Mouse (Mus musculus): ENCODE measurements around the gene Crocc2.

Gene Crocc2

DNA sequence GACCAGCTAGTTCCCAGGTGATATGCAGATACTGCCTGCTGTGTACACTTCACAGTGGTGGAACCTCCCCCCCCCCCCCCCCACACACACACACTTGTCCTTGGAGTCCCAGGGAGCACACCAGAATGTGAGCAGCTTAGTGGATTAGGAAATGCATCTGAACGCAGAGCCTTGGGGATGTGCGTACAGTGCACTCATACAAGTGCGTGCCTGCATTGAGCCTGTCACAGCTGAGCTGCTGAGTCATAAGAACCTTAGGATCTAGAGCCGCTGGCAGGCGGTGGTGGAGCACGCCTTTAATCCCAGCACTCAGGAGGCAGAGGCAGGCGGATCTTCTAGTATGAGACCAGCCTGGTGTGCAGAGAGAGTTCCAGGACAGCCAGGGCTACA lies 59.4 kb downstream of the Crocc2 start:
- peaks cover 55% of the 10 kb centered on the region for H3K4me1 ChIP-seq (replicated peaks; ENCODE audit: low read depth, low read length)
- H3K27me3 ChIP-seq (ENCODE audit: insufficient read depth, low read length): peaks cover 3% of the 10 kb centered on the region; the same call in 1 of the 2 replicates
- no peaks in the 10 kb centered on the region for H3K36me3 ChIP-seq (ENCODE audit: insufficient read depth, low read length)
- H3K9me3 ChIP-seq (ENCODE audit: low read length): no peaks in the 10 kb centered on the region
- peak overlapping the region; percentile 76 for H3K4me3 ChIP-seq (replicated peaks; ENCODE audit: low read length)
- TF ChIP-seq CTCF (conservative IDR thresholded peaks at IDR 0.05; ENCODE audit: low read length) (no peak), POU5F1 (IDR thresholded peaks at IDR 0.05; ENCODE audit: borderline replicate concordance, low read length) (no peak), NANOG (IDR thresholded peaks at IDR 0.05; ENCODE audit: borderline replicate concordance, low read length) (no peak)

DNA sequence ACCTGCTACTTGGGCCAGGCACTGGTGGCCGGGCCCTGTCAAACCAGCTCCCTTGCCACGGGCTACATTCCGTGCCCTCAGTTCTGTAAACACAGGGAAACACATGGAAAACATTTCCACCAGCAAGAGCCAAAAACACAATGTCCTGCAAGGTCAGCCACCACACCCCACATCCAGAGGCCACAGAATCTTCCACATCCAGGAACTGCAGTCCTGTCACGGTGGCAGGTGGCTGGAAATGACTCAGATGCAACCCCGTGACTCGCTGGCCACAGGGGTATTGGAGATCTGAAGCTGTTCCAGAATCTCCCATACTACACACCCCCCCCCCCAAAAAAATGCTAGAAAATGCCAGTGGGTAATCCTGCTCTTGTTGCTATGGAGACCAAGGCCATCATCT lies 60.7 kb downstream of the Crocc2 start:
- Histone ChIP-seq H3K4me1 (replicated peaks; ENCODE audit: low read depth, low read length) (peaks cover 45% of the 10 kb centered on the region), H3K9me3 (ENCODE audit: low read length) (no peaks in the 10 kb centered on the region), H3K27me3 (ENCODE audit: insufficient read depth, low read length) (peaks cover 9% of the 10 kb centered on the region), H3K4me3 (replicated peaks; ENCODE audit: low read length) (no peak overlapping the region), H3K36me3 (ENCODE audit: insufficient read depth, low read length) (no peaks in the 10 kb centered on the region)
- TF ChIP-seq POU5F1 (IDR thresholded peaks at IDR 0.05; ENCODE audit: borderline replicate concordance, low read length): no peak
- no peak for TF ChIP-seq NANOG (IDR thresholded peaks at IDR 0.05; ENCODE audit: borderline replicate concordance, low read length)
- TF ChIP-seq CTCF (conservative IDR thresholded peaks at IDR 0.05; ENCODE audit: low read length): no peak

DNA sequence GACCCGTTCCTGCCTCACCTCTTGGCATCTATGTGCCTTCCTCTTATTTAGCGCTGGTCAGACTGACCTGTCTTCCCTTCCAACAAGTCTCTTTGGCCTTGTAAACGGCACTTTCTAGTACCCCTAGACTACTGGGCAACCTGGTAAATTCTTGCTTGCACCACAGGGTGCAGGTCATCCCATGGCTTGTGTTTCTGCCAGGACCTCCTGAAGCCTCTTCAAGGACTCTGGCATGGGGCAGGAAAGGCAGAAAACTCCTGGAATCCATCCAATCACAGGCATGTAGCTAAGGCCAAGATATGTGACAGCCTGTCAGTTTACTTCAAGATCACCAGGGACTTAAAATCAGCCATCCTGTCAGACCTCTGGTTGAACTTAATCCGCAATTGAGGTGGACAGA lies 61.1 kb downstream of the Crocc2 start:
- no peak overlapping the region for H3K4me3 ChIP-seq (replicated peaks; ENCODE audit: low read length)
- H3K4me1 ChIP-seq (replicated peaks; ENCODE audit: low read depth, low read length): peaks cover 41% of the 10 kb centered on the region
- no peaks in the 10 kb centered on the region for H3K9me3 ChIP-seq (ENCODE audit: low read length)
- TF ChIP-seq NANOG (IDR thresholded peaks at IDR 0.05; ENCODE audit: borderline replicate concordance, low read length): no peak
- TF ChIP-seq CTCF (conservative IDR thresholded peaks at IDR 0.05; ENCODE audit: low read length): no peak
- H3K27me3 ChIP-seq (ENCODE audit: insufficient read depth, low read length): peaks cover 13% of the 10 kb centered on the region
- H3K36me3 ChIP-seq (ENCODE audit: insufficient read depth, low read length): no peaks in the 10 kb centered on the region

DNA sequence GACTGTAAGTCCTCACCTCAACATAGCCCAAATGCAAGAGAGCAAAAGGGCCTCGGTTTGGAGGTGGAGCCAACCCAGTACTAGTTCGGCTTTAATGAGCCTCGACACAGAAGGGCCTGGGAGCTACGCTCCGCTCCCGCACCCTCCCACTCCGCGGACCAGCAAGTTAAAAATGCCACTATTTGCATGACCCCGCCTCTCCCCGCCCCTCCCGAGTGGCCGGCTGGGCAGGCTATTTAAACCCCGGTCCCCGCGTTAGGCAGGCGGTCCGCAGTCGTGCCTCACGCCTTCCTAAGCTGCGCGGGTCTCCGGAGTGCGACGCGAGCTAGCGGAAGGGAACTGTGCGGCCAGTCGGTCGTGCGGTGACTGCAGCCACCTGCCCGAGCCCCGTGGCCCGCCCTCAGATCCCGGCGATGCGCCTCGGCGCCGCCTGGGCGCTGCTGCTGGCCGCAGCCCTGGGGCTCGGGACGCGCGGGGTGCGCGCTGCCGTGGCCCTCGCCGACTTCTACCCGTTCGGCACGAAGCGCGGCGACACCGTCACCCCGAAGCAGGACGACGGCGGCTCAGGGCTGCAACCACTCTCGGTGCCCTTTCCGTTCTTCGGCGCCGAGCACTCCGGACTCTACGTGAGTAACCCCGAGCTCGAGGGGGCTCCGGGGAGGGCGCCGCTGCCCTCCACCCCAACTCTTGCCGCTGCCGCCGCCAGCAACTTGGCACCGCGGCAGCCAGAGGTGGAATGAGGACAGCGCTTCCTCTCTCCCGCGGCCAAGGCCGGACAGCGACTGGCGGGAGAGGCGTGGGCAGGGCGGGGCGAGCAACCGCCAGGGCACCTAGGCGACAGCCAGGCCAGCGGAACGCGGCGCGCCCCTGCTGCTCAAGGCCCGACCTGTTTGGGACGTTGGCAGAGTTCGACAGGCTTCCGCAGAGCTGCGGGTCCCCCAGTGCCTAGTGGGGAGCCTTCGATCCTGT lies 67.3 kb downstream of the Crocc2 start, which contains the start of gene Sned1:
TSS of gene Sned1 (plus strand) at position 266 of the 969 bp plus-strand sequence.
- H3K36me3 ChIP-seq (ENCODE audit: insufficient read depth, low read length): no peaks in the 10 kb centered on the region
- H3K27me3 ChIP-seq (ENCODE audit: insufficient read depth, low read length): peaks cover 37% of the 10 kb centered on the region
- H3K4me1 ChIP-seq (replicated peaks; ENCODE audit: low read depth, low read length): peaks cover 34% of the 10 kb centered on the region
- peak within 1 kb of the TSS; percentile 85 for H3K4me3 ChIP-seq (replicated peaks; ENCODE audit: low read length)
- TF ChIP-seq POU5F1 (IDR thresholded peaks at IDR 0.05; ENCODE audit: borderline replicate concordance, low read length) (no peak), NANOG (IDR thresholded peaks at IDR 0.05; ENCODE audit: borderline replicate concordance, low read length) (no peak), CTCF (conservative IDR thresholded peaks at IDR 0.05; ENCODE audit: low read length) (no peak)
- H3K9me3 ChIP-seq (ENCODE audit: low read length): no peaks in the 10 kb centered on the region

DNA sequence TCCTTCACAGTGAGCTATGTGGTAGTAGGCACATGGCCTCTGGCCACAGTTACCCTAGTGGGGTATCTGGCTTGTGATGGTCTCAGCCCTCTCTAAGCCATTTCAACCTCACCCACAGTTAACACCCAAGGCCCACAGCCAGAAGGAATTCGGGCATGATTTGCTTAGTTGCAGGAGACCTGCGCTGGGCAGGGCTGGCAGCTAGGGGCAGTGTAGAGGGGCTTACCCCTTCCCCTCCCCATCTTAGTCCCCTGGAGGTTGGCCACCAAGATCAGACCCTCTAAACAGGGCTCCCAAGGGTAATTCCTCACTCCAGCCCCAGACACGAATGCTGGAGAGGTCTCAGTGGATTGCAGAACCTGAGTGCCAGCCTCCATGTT lies 68.0 kb downstream of the Crocc2 start:
- H3K4me1 ChIP-seq (replicated peaks; ENCODE audit: low read depth, low read length): peaks cover 34% of the 10 kb centered on the region
- H3K9me3 ChIP-seq (ENCODE audit: low read length): no peaks in the 10 kb centered on the region
- peak overlapping the region; percentile 85 for H3K4me3 ChIP-seq (replicated peaks; ENCODE audit: low read length)
- H3K36me3 ChIP-seq (ENCODE audit: insufficient read depth, low read length): no peaks in the 10 kb centered on the region
- TF ChIP-seq NANOG (IDR thresholded peaks at IDR 0.05; ENCODE audit: borderline replicate concordance, low read length): no peak
- TF ChIP-seq CTCF (conservative IDR thresholded peaks at IDR 0.05; ENCODE audit: low read length): peak; percentile 56
- TF ChIP-seq POU5F1 (IDR thresholded peaks at IDR 0.05; ENCODE audit: borderline replicate concordance, low read length): no peak
- peaks cover 37% of the 10 kb centered on the region for H3K27me3 ChIP-seq (ENCODE audit: insufficient read depth, low read length)

GRCm38 (mm10) chr1:93237676-93238075 lies 69.2 kb downstream of the Crocc2 start:
- Histone ChIP-seq H3K27me3 (ENCODE audit: insufficient read depth, low read length) (peaks cover 37% of the 10 kb centered on the region), H3K36me3 (ENCODE audit: insufficient read depth, low read length) (no peaks in the 10 kb centered on the region), H3K4me3 (replicated peaks; ENCODE audit: low read length) (no peak overlapping the region; the same call in 1 of the 2 replicates), H3K4me1 (replicated peaks; ENCODE audit: low read depth, low read length) (peaks cover 34% of the 10 kb centered on the region), H3K9me3 (ENCODE audit: low read length) (no peaks in the 10 kb centered on the region)
- no peak for TF ChIP-seq NANOG (IDR thresholded peaks at IDR 0.05; ENCODE audit: borderline replicate concordance, low read length)
- no peak for TF ChIP-seq CTCF (conservative IDR thresholded peaks at IDR 0.05; ENCODE audit: low read length)
- TF ChIP-seq POU5F1 (IDR thresholded peaks at IDR 0.05; ENCODE audit: borderline replicate concordance, low read length): no peak

- TF ChIP-seq CTCF (conservative IDR thresholded peaks at IDR 0.05; ENCODE audit: low read length) (peak; percentile 37), NANOG (IDR thresholded peaks at IDR 0.05; ENCODE audit: borderline replicate concordance, low read length) (no peak)
- no peak overlapping the region for H3K4me3 ChIP-seq (replicated peaks; ENCODE audit: low read length)
- no peaks in the 10 kb centered on the region for H3K36me3 ChIP-seq (ENCODE audit: insufficient read depth, low read length)
- H3K4me1 ChIP-seq (replicated peaks; ENCODE audit: low read depth, low read length): peaks cover 34% of the 10 kb centered on the region
- H3K27me3 ChIP-seq (ENCODE audit: insufficient read depth, low read length): peaks cover 37% of the 10 kb centered on the region
- no peaks in the 10 kb centered on the region for H3K9me3 ChIP-seq (ENCODE audit: low read length)
Measured at GRCm38 (mm10) chr1:93238201-93238600, 69.7 kb downstream of the Crocc2 start.

DNA sequence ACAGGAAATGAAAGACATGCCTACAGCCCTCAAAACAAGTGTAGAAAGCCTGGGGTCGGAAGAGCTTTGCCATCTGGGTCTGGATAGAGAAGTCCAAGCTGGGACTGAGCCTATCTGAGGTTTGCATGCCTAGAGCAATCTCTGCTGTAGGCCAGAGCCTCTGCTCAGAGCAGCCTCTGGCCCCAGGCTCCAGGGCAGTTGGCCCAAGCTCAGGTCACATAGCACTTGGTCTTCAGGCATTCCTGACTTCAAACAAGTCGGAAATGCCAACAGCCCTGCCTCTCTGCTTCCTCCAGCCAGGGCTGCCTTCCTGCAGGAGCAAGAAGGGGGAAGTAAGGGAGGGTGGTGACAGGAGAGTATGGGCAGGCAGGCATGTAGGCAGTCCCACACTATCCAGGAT lies 77.4 kb downstream of the Crocc2 start:
- Histone ChIP-seq H3K9me3 (ENCODE audit: low read length) (no peaks in the 10 kb centered on the region), H3K4me1 (replicated peaks; ENCODE audit: low read depth, low read length) (peaks cover 5% of the 10 kb centered on the region; the same call in 1 of the 2 replicates), H3K4me3 (replicated peaks; ENCODE audit: low read length) (no peak overlapping the region), H3K36me3 (ENCODE audit: insufficient read depth, low read length) (no peaks in the 10 kb centered on the region), H3K27me3 (ENCODE audit: insufficient read depth, low read length) (no peaks in the 10 kb centered on the region)
- TF ChIP-seq CTCF (conservative IDR thresholded peaks at IDR 0.05; ENCODE audit: low read length) (no peak), NANOG (IDR thresholded peaks at IDR 0.05; ENCODE audit: borderline replicate concordance, low read length) (no peak), POU5F1 (IDR thresholded peaks at IDR 0.05; ENCODE audit: borderline replicate concordance, low read length) (no peak)
